Mouse (Mus musculus): Measurements from ENCODE around the gene Shroom4.

GRCm38 (mm10) chrX:6658820-6659324 is 259.2 kb downstream of the Shroom4 start:
- TF ChIP-seq CTCF (IDR thresholded peaks at IDR 0.05; ENCODE audit: insufficient read depth, low read length) (no peak), POLR2A (IDR thresholded peaks at IDR 0.05; ENCODE audit: borderline replicate concordance, extremely low read depth, low read depth, low read length) (no peak)

All from lung, adult 2 months (tissue).